Mouse (Mus musculus): ENCODE results near the gene Crat. TPM values are rescaled to one million over a fixed set of nuclear protein-coding genes. Genes with fewer than 3 reads are reported as not detected.
A peak's percentile ranks its signal among the peaks of the same experiment; 100 is the strongest.

Crat gene
- polyA plus RNA-seq, 1 experiment from 2014 or later = 22.0 TPM

- H3K9me3 ChIP-seq (ENCODE audit: control insufficient read depth, low read length) = no peaks in the 10 kb centered on the region
- DNase-seq (ENCODE audit: low spot score) = no peak
- no peak overlapping the region for H3K4me3 ChIP-seq (ENCODE audit: low read depth, low read length)
- peak overlapping the region; percentile 30; the same call in 1 of the 2 replicates for H3K27ac ChIP-seq (replicated peaks)
- H3K4me1 ChIP-seq (replicated peaks; ENCODE audit: control insufficient read depth, insufficient read depth) = peaks cover 22% of the 10 kb centered on the region
- TF ChIP-seq EP300 (optimal IDR thresholded peaks at IDR 0.05) (no peak), CTCF (IDR thresholded peaks at IDR 0.05; ENCODE audit: low read depth) (no peak)
- peak overlapping the region; percentile 18; the same call in 1 of the 2 replicates for H3K9ac ChIP-seq (ENCODE audit: low read length)
- ATAC-seq (ENCODE audit: low FRiP score, low TSS enrichment) = no peak
- 84% methylated on average over 10 of the region's 10 CpGs for WGBS
- H3K4me2 ChIP-seq (replicated peaks; ENCODE audit: low read depth) = no peak overlapping the region
- H3K27me3 ChIP-seq (ENCODE audit: control insufficient read depth, insufficient read depth, low read length) = no peaks in the 10 kb centered on the region
- peaks cover 14% of the 10 kb centered on the region for H3K36me3 ChIP-seq (ENCODE audit: control insufficient read depth, insufficient read depth, low read length)
These were observed 31.5 kb upstream of the Crat start for GRCm38 (mm10) chr2:30446891-30447826.

- Histone ChIP-seq H3K27ac (replicated peaks) (peak overlapping the region; percentile 84), H3K27me3 (ENCODE audit: control insufficient read depth, insufficient read depth, low read length) (no peaks in the 10 kb centered on the region), H3K4me1 (replicated peaks; ENCODE audit: control insufficient read depth, insufficient read depth) (peaks cover 27% of the 10 kb centered on the region), H3K9me3 (ENCODE audit: control insufficient read depth, low read length) (no peaks in the 10 kb centered on the region), H3K9ac (ENCODE audit: low read length) (peak overlapping the region; percentile 59), H3K36me3 (ENCODE audit: control insufficient read depth, insufficient read depth, low read length) (peaks cover 14% of the 10 kb centered on the region), H3K4me3 (ENCODE audit: low read depth, low read length) (no peak overlapping the region), H3K4me2 (replicated peaks; ENCODE audit: low read depth) (no peak overlapping the region)
- DNase-seq (ENCODE audit: low spot score) (peak; percentile 41), ATAC-seq (ENCODE audit: low FRiP score, low TSS enrichment) (peak; percentile 57)
- WGBS = 36% methylated on average over 2 of the region's 2 CpGs
- TF ChIP-seq EP300 (optimal IDR thresholded peaks at IDR 0.05) (no peak), CTCF (IDR thresholded peaks at IDR 0.05; ENCODE audit: low read depth) (no peak)
These were observed 29.7 kb upstream of the Crat start for GRCm38 (mm10) chr2:30445312-30445711.

- peak overlapping the region; percentile 99 for H3K27ac ChIP-seq (replicated peaks)
- no peak overlapping the region for H3K4me3 ChIP-seq (ENCODE audit: low read depth, low read length)
- H3K4me2 ChIP-seq (replicated peaks; ENCODE audit: low read depth) = peak overlapping the region; percentile 15; the same call in 1 of the 2 replicates
- H3K27me3 ChIP-seq (ENCODE audit: control insufficient read depth, insufficient read depth, low read length) = no peaks in the 10 kb centered on the region
- DNase-seq (ENCODE audit: low spot score) (no peak), ATAC-seq (ENCODE audit: low FRiP score, low TSS enrichment) (no peak)
- TF ChIP-seq EP300 (optimal IDR thresholded peaks at IDR 0.05) (no peak), CTCF (IDR thresholded peaks at IDR 0.05; ENCODE audit: low read depth) (no peak)
- peak overlapping the region; percentile 23; the same call in 1 of the 2 replicates for H3K9ac ChIP-seq (ENCODE audit: low read length)
- H3K9me3 ChIP-seq (ENCODE audit: control insufficient read depth, low read length) = no peaks in the 10 kb centered on the region
- peaks cover 17% of the 10 kb centered on the region for H3K36me3 ChIP-seq (ENCODE audit: control insufficient read depth, insufficient read depth, low read length)
- H3K4me1 ChIP-seq (replicated peaks; ENCODE audit: control insufficient read depth, insufficient read depth) = peaks cover 27% of the 10 kb centered on the region
These were observed 28.8 kb upstream of the Crat start for GRCm38 (mm10) chr2:30444450-30444849.

- Histone ChIP-seq H3K27me3 (ENCODE audit: control insufficient read depth, insufficient read depth, low read length) (no peaks in the 10 kb centered on the region), H3K9me3 (ENCODE audit: control insufficient read depth, low read length) (no peaks in the 10 kb centered on the region), H3K27ac (replicated peaks) (peak overlapping the region; percentile 99), H3K4me1 (replicated peaks; ENCODE audit: control insufficient read depth, insufficient read depth) (peaks cover 27% of the 10 kb centered on the region), H3K36me3 (ENCODE audit: control insufficient read depth, insufficient read depth, low read length) (peaks cover 20% of the 10 kb centered on the region; the same call in 1 of the 2 replicates), H3K9ac (ENCODE audit: low read length) (peak overlapping the region; percentile 23; the same call in 1 of the 2 replicates), H3K4me2 (replicated peaks; ENCODE audit: low read depth) (peak overlapping the region; percentile 15; the same call in 1 of the 2 replicates), H3K4me3 (ENCODE audit: low read depth, low read length) (no peak overlapping the region)
- DNase-seq (ENCODE audit: low spot score) (no peak), ATAC-seq (ENCODE audit: low FRiP score, low TSS enrichment) (no peak)
- TF ChIP-seq CTCF (IDR thresholded peaks at IDR 0.05; ENCODE audit: low read depth) (no peak), EP300 (optimal IDR thresholded peaks at IDR 0.05) (no peak)
- WGBS = 39% methylated on average over 5 of the region's 5 CpGs
These were observed 28.4 kb upstream of the Crat start for GRCm38 (mm10) chr2:30444006-30444405.

GRCm38 (mm10) chr2:30443281-30443680, 27.7 kb upstream of the Crat start:
- Histone ChIP-seq H3K4me2 (replicated peaks; ENCODE audit: low read depth) (peak overlapping the region; percentile 54), H3K9me3 (ENCODE audit: control insufficient read depth, low read length) (no peaks in the 10 kb centered on the region), H3K27me3 (ENCODE audit: control insufficient read depth, insufficient read depth, low read length) (no peaks in the 10 kb centered on the region), H3K9ac (ENCODE audit: low read length) (peak overlapping the region; percentile 63), H3K36me3 (ENCODE audit: control insufficient read depth, insufficient read depth, low read length) (peaks cover 24% of the 10 kb centered on the region; the same call in 1 of the 2 replicates), H3K4me3 (ENCODE audit: low read depth, low read length) (0 out of 2 replicates have a peak overlapping the region, but pooled peaks have one; percentile 32), H3K4me1 (replicated peaks; ENCODE audit: control insufficient read depth, insufficient read depth) (peaks cover 27% of the 10 kb centered on the region), H3K27ac (replicated peaks) (peak overlapping the region; percentile 99)
- WGBS = 33% methylated on average over 4 of the region's 4 CpGs
- DNase-seq (ENCODE audit: low spot score) (no peak), ATAC-seq (ENCODE audit: low FRiP score, low TSS enrichment) (no peak)
- no peak; the same call in 1 of the 2 replicates for TF ChIP-seq CTCF (IDR thresholded peaks at IDR 0.05; ENCODE audit: low read depth)
- TF ChIP-seq EP300 (optimal IDR thresholded peaks at IDR 0.05) = no peak
